Mouse (Mus musculus) cerebellum, adult 8-10 months (tissue): ENCODE measurements around the gene Ccdc32.

Experiments used
- DNase-seq: peaks from one replicate; pipeline ENCODE4 v3.0.0; 2022

Ccdc32 gene

GRCm38 (mm10) chr2:119014989-119015388 is 14.2 kb downstream of the Ccdc32 start:
- DNase-seq = no peak

- no peak for DNase-seq
These were observed 19.8 kb downstream of the Ccdc32 start for GRCm38 (mm10) chr2:119009376-119009775.

GRCm38 (mm10) chr2:119006886-119007285 is 22.3 kb downstream of the Ccdc32 start:
- DNase-seq = peak; percentile 27

- no peak for DNase-seq
These were observed 30.1 kb downstream of the Ccdc32 start for GRCm38 (mm10) chr2:118999025-118999639.

GRCm38 (mm10) chr2:118998115-118998866 is 30.9 kb downstream of the Ccdc32 start:
- DNase-seq = no peak

GRCm38 (mm10) chr2:118996798-118997105 is 32.4 kb downstream of the Ccdc32 start:
- DNase-seq = no peak

GRCm38 (mm10) chr2:118995919-118996797 is 33.0 kb downstream of the Ccdc32 start:
- DNase-seq = no peak

- no peak for DNase-seq
These were observed 33.7 kb downstream of the Ccdc32 start for GRCm38 (mm10) chr2:118995490-118995889.

- no peak for DNase-seq
These were observed 45.4 kb downstream of the Ccdc32 start for GRCm38 (mm10) chr2:118983812-118984211.

- no peak for DNase-seq
These were observed 48.4 kb downstream of the Ccdc32 start for GRCm38 (mm10) chr2:118980841-118981240.

GRCm38 (mm10) chr2:118978064-118978463 is 51.1 kb downstream of the Ccdc32 start:
- peak; percentile 10 for DNase-seq

GRCm38 (mm10) chr2:118976941-118977340 is 52.3 kb downstream of the Ccdc32 start:
- peak; percentile 11 for DNase-seq

- DNase-seq = peak; percentile 93
These were observed 52.8 kb downstream of the Ccdc32 start for GRCm38 (mm10) chr2:118976282-118976929.

- DNase-seq = no peak
These were observed 53.3 kb downstream of the Ccdc32 start for GRCm38 (mm10) chr2:118975855-118976254.

- peak; percentile 88 for DNase-seq
These were observed 56.4 kb downstream of the Ccdc32 start for GRCm38 (mm10) chr2:118972687-118973376.

GRCm38 (mm10) chr2:118972048-118972447 is 57.1 kb downstream of the Ccdc32 start:
- DNase-seq = no peak

GRCm38 (mm10) chr2:118969585-118970147 is 59.5 kb downstream of the Ccdc32 start:
- DNase-seq = no peak
